Mouse (Mus musculus) neural tube, embryonic 12.5 days (tissue): Measurements from ENCODE around the gene Glipr1. TPM values are rescaled to one million over a fixed set of nuclear protein-coding genes. Genes with fewer than 3 reads are reported as not detected.
A peak's percentile ranks its signal among the peaks of the same experiment; 100 is the strongest.

Experiments
- ATAC-seq: fragments of 200-750 bp; cut with Nextera tagmentation; 2 replicates; pipeline ENCODE4 v1.8.0; 2017; ENCODE audit warnings: low read depth, mild to moderate bottlenecking, moderate TSS enrichment, moderate library complexity; ENCODE audit not compliant: low FRiP score
- H3K27ac ChIP-seq: fragments of 300-500 bp; sonication (generic); 2 replicates; pipeline ENCODE4 v1.5.1; 2016
- H3K27me3 ChIP-seq: fragments of 300-500 bp; sonication (generic); replicated peaks from 2 replicates; pipeline ENCODE4 v1.6.1; 2016; ENCODE audit warnings: mild to moderate bottlenecking
- H3K36me3 ChIP-seq: fragments of 300-500 bp; sonication (generic); 2 replicates; pipeline ENCODE4 v1.6.1; 2016; ENCODE audit warnings: mild to moderate bottlenecking
- H3K4me1 ChIP-seq: fragments of 300-500 bp; sonication (generic); 2 replicates; pipeline ENCODE4 v1.6.1; 2016
- H3K4me2 ChIP-seq: fragments of 300-500 bp; sonication (generic); replicated peaks from 2 replicates; pipeline ENCODE4 v1.6.1; 2016; ENCODE audit warnings: mild to moderate bottlenecking
- H3K4me3 ChIP-seq: fragments of 300-500 bp; sonication (generic); 2 replicates; pipeline ENCODE4 v1.5.1; 2016
- H3K9ac ChIP-seq: fragments of 300-500 bp; sonication (generic); 2 replicates; pipeline ENCODE4 v1.6.1; 2016; ENCODE audit warnings: mild to moderate bottlenecking
- H3K9me3 ChIP-seq: fragments of 300-500 bp; sonication (generic); 2 replicates; pipeline ENCODE4 v1.6.1; 2016; ENCODE audit warnings: mild to moderate bottlenecking
- WGBS: fragments of 180-500 bp; shearing (Covaris S2); methylation state at CpG from one replicate; pipeline ENCODE4 v1.1.7; 2016; 5-methylcytosine and 5-hydroxymethylcytosine counted together
- polyA plus RNA-seq: library from polyadenylated mRNA; unstranded; fragments of >200 nt; fragmentation: Nextera tagmentation; extraction: Ambion mirVana; gene quantifications from 2 replicates; pipeline ENCODE4 v1.2.1, GENCODE M21; 2016

The Glipr1 gene
- polyA plus RNA-seq, 1 experiment from 2014 or later = 0.76 TPM

DNA sequence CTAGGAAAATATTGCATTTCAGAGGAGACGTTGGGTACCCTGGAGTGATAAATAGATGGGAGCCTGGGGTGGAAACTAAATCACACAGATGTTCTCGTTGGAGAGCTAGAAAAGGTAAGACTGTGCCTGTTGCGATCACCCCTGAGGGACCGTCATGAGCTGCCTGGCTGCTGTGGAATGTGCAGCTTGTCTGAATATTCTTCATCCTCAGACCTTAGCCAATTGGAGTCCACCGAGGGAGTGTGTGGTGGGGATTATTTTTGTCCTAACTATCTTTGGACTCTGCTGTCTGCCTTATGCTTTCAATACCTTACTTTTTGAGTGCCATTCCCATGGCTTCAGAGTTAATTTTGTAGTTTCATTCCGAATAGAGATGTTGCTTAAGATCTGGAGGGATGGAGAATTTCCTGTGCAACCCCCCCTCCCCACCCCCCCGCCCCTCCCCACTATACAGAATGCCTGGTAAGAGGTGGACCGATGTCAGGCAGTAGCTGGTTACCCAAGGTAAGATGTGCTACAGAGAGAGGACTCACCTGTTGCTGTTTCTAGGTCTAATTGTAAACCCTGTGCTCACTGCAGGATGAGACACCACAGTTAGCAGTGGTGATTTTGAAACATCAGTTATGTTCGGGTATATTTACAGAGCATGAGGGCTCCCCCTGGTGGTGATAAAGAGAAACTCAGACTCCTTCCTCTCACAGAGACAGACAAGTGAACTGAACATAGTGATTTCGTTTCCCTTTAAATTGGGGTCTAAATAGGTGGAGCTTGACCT, 45.0 kb downstream of the Glipr1 start:
- peak; percentile 89 for ATAC-seq
- no peaks in the 10 kb centered on the region for H3K4me1 ChIP-seq
- no peak overlapping the region for H3K4me3 ChIP-seq
- H3K27me3 ChIP-seq = no peaks in the 10 kb centered on the region
- H3K9ac ChIP-seq = no peak overlapping the region
- no peak overlapping the region for H3K4me2 ChIP-seq
- H3K27ac ChIP-seq = no peak overlapping the region
- H3K9me3 ChIP-seq = no peaks in the 10 kb centered on the region
- WGBS = 68% methylated on average over 10 of the region's 10 CpGs
- H3K36me3 ChIP-seq = no peaks in the 10 kb centered on the region

DNA sequence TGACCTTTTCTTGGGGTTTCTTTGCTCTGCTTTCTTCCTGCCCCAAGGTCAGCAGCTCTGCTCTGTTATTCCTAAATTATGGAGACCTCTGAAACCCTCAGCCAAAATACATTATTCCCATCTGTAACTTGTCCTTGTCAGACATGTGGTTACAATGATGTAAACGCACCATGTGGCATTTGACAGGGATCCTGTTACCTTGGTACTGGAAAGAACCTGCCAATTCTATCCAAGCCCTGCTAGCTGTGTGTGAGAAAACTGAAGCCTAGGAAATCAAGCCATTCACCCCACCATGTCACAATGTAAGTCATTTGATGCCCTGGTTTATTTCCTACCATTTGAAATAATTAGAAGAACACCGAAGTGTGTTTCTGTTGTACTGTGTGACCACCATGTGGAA, 46.6 kb downstream of the Glipr1 start:
- 86% methylated on average over 2 of the region's 2 CpGs for WGBS
- Histone ChIP-seq H3K4me2 (no peak overlapping the region), H3K27ac (no peak overlapping the region), H3K27me3 (no peaks in the 10 kb centered on the region), H3K36me3 (no peaks in the 10 kb centered on the region), H3K4me1 (no peaks in the 10 kb centered on the region), H3K9me3 (no peaks in the 10 kb centered on the region), H3K4me3 (no peak overlapping the region), H3K9ac (no peak overlapping the region)
- ATAC-seq = no peak

DNA sequence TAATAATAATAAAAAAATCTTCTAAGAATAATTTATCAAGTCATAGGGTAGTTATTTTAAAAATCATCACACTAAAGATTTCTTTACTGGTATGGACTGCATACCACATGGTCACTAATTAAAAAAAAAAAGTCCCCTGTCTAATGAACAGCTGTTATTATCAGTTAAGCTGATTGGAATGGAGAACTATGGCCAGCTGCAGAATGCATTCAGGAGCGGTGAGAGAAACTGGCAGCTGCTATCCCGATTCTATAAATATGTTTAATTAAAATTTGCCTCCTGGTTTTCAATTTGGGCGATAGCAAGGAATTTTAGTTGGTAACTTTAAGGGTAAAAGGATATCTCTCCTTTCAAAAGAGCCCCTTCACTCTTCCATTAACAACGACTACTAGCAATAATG, 53.4 kb downstream of the Glipr1 start:
- no peak overlapping the region for H3K4me2 ChIP-seq
- 0 out of 2 replicates have a peak, but pooled peaks cover 3% of the 10 kb centered on the region for H3K9me3 ChIP-seq
- no peak overlapping the region for H3K27ac ChIP-seq
- H3K4me3 ChIP-seq = no peak overlapping the region
- WGBS = 29% methylated on average over 4 of the region's 4 CpGs
- H3K9ac ChIP-seq = no peak overlapping the region
- H3K4me1 ChIP-seq = no peaks in the 10 kb centered on the region
- H3K36me3 ChIP-seq = no peaks in the 10 kb centered on the region
- no peak for ATAC-seq
- no peaks in the 10 kb centered on the region for H3K27me3 ChIP-seq

DNA sequence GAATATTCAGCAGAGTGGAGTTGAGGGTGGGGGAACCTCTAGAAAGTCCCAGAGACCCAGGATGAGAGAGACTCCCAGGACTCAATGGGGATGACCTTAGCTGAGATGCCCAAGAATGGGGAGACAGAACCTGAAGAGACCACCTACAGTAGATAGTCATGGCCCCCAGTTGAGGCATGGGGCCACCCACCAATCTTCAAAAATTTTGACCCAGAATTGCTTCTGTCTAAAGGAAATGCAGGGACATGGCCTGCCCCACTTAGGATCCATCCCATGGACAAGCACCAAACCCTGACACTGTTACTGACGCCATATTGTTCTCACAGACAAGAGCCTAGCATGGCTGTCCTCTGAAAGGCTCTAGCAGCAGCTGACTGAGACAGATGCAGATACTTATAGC, 54.4 kb downstream of the Glipr1 start:
- Histone ChIP-seq H3K4me3 (no peak overlapping the region), H3K9ac (no peak overlapping the region), H3K9me3 (0 out of 2 replicates have a peak, but pooled peaks cover 3% of the 10 kb centered on the region), H3K36me3 (no peaks in the 10 kb centered on the region), H3K27me3 (no peaks in the 10 kb centered on the region), H3K27ac (no peak overlapping the region), H3K4me1 (no peaks in the 10 kb centered on the region), H3K4me2 (no peak overlapping the region)
- no peak for ATAC-seq
- WGBS = 84% methylated on average over 1 of the region's 1 CpGs

DNA sequence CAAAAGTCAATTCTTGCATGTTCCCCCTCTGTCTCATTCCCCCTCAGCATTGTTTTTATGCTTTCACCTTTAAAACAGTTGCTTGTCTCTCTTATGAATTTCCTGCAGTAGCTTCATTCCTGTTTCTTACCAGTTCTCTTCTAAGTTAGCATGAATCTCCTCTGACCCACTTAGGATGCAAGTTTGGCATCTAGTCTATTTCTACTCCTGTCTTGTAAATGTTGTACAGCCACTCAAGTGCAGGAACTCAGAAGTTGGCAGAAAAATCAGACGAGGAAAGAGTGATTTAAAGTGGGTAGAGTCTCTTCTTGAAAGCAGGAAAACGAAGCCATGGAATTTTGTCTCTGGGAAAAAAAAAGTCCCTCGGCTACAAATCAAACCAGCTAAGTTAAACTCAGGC, 56.9 kb downstream of the Glipr1 start:
- ATAC-seq = no peak
- no peak overlapping the region for H3K4me2 ChIP-seq
- H3K4me1 ChIP-seq = no peaks in the 10 kb centered on the region
- no peaks in the 10 kb centered on the region for H3K27me3 ChIP-seq
- H3K36me3 ChIP-seq = no peaks in the 10 kb centered on the region
- WGBS = 78% methylated on average over 3 of the region's 3 CpGs
- 0 out of 2 replicates have a peak, but pooled peaks cover 3% of the 10 kb centered on the region for H3K9me3 ChIP-seq
- no peak overlapping the region for H3K27ac ChIP-seq
- H3K9ac ChIP-seq = no peak overlapping the region
- no peak overlapping the region for H3K4me3 ChIP-seq

DNA sequence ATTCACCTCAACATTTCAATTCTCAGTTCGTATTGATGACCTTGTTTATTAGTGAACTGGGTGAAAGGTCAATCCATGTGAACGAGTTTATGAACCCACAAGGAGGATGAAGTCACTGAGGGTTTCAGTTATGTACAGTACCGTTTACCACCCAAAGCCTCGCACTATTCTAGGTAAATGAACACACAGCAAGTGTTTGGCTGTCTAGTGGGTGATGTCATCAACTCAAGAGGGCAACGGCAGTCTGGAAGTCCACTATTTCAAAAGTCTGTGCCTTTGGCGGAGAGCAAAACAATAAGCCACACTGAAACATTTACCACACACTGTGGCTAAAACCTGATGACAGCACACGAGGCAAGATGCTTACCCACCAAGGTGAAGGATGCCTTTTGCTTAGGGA, 59.4 kb downstream of the Glipr1 start:
- H3K4me3 ChIP-seq = no peak overlapping the region
- no peak overlapping the region for H3K9ac ChIP-seq
- H3K9me3 ChIP-seq = 0 out of 2 replicates have a peak, but pooled peaks cover 3% of the 10 kb centered on the region
- no peak for ATAC-seq
- no peaks in the 10 kb centered on the region for H3K27me3 ChIP-seq
- H3K4me2 ChIP-seq = no peak overlapping the region
- H3K36me3 ChIP-seq = no peaks in the 10 kb centered on the region
- H3K4me1 ChIP-seq = no peaks in the 10 kb centered on the region
- no peak overlapping the region for H3K27ac ChIP-seq
- 87% methylated on average over 7 of the region's 7 CpGs for WGBS

DNA sequence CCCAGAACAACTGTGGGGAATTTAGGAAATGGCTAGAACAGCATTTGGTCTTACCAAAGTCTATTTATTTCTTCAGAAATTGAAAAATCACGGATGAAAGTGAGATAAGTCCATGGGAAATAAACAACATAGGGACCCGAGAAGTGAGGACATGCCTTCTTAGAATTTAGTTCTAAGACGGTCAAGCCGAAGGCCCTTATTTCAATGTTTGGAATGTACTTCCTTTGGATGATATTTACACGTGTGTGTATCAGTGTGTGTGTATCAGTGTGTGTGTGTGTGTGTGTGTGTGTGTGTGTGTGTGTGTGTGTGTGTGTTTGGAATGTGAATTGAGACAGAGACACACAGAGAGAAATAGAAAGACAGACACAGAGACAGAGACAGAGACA, 65.3 kb downstream of the Glipr1 start:
- 86% methylated on average over 5 of the region's 5 CpGs for WGBS
- Histone ChIP-seq H3K9me3 (no peaks in the 10 kb centered on the region), H3K36me3 (no peaks in the 10 kb centered on the region), H3K27me3 (no peaks in the 10 kb centered on the region), H3K4me2 (no peak overlapping the region), H3K9ac (no peak overlapping the region), H3K4me1 (no peaks in the 10 kb centered on the region; the same call in 1 of the 2 replicates), H3K4me3 (no peak overlapping the region), H3K27ac (no peak overlapping the region)
- ATAC-seq = no peak

DNA sequence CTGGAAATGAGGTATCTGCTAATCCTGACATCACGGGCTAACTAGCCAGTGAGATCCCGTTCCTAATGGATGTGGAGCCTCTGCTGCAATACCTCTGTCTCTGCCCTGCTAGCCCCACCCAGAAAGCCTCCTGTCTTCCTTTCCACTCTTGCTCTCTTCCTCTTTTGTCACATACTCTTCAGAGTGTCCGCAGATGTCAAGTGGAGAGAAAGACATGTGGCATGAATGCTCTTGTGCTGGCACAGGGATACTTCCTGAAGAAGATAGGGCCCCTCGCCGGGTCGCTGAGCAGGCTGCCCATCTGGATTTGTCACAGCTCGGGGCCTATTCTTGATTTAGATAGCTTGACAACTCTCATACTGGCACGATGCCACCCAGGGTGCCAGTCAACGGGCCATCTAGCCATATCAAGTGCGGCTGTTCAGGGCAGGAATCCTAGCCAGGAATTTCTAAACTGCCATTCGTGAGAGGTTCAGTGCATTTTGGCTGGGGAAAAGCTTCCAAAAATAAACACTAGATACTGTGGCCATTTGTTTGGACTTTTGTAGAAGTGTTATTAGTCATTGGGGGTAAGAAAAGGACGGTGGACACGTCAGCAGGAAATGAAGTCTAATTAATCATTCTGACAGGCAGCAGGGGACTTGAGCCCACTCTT, 65.8 kb downstream of the Glipr1 start:
- WGBS = 57% methylated on average over 13 of the region's 13 CpGs
- Histone ChIP-seq H3K27ac (no peak overlapping the region), H3K9ac (no peak overlapping the region), H3K4me3 (no peak overlapping the region), H3K27me3 (no peaks in the 10 kb centered on the region), H3K36me3 (no peaks in the 10 kb centered on the region), H3K9me3 (no peaks in the 10 kb centered on the region), H3K4me1 (no peaks in the 10 kb centered on the region; the same call in 1 of the 2 replicates), H3K4me2 (no peak overlapping the region)
- ATAC-seq = no peak

DNA sequence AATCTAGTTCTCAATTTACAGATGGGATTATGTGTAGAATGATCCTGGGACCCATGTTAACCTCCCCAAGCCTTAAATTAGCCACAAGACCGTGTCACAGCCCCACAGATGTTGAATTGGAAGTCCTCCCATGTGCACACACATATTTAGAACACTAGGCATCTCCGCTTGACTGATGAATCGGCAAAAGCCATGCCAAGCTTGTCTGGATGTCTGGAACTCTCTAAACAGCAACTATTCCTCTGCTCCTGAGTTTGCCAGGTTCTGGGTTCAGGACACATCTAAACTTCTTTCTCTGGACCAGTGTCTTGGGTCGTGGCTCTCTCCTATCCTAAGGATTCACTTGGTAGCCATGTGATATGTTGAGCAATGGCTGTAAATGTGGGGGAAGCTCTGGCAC, 66.4 kb downstream of the Glipr1 start:
- Histone ChIP-seq H3K27me3 (no peaks in the 10 kb centered on the region), H3K4me3 (no peak overlapping the region), H3K4me2 (no peak overlapping the region), H3K9me3 (no peaks in the 10 kb centered on the region), H3K36me3 (no peaks in the 10 kb centered on the region), H3K27ac (no peak overlapping the region), H3K4me1 (no peaks in the 10 kb centered on the region; the same call in 1 of the 2 replicates), H3K9ac (no peak overlapping the region)
- ATAC-seq = no peak
- WGBS = 83% methylated on average over 4 of the region's 4 CpGs

Other genes starting within 250 kb of the Glipr1 start
- gene Krr1, start 30.0 kb downstream of the Glipr1 start, polyA plus RNA-seq = 51.5 and 53.1 TPM in 2 replicates
- not detected in 2 replicates for gene Glipr1l1, start 57.6 kb upstream of the Glipr1 start, polyA plus RNA-seq
- gene Glipr1l2, start 80.7 kb upstream of the Glipr1 start, polyA plus RNA-seq = not detected in 2 replicates
- 0.23 TPM in 1 of 2 replicates, not detected in the other for gene Glipr1l3, start 157.7 kb upstream of the Glipr1 start, polyA plus RNA-seq
- gene Caps2, start 161.0 kb upstream of the Glipr1 start, polyA plus RNA-seq = 0.13 and 0.35 TPM in 2 replicates